Mouse (Mus musculus) spleen, postnatal 36 days (tissue): ENCODE data around the gene Syngr1.
A peak's percentile ranks its signal among the peaks of the same experiment; 100 is the strongest.

Experiments
- DNase-seq, 2 experiments: peaks; one replicate each; pipeline ENCODE4 v3.0.0; 2022; ENCODE audit warnings: low spot score in 2 of 2, mixed read lengths in 1 of 2

Syngr1 gene

GRCm38 (mm10) chr15:80090155-80090554, 979 bp upstream of the Syngr1 start:
- no peak for DNase-seq

- no peak for DNase-seq
Measured at GRCm38 (mm10) chr15:80090741-80091120, 403 bp upstream of the Syngr1 start.

GRCm38 (mm10) chr15:80092041-80092441, 907 bp downstream of the Syngr1 start:
- no peak for DNase-seq

GRCm38 (mm10) chr15:80092599-80092998, 1.5 kb downstream of the Syngr1 start:
- DNase-seq, result no peak

- no peak for DNase-seq
Measured at GRCm38 (mm10) chr15:80094201-80094600, 3.1 kb downstream of the Syngr1 start.

GRCm38 (mm10) chr15:80095596-80095995, 4.5 kb downstream of the Syngr1 start:
- no peak for DNase-seq

- DNase-seq, result no peak
Measured at GRCm38 (mm10) chr15:80096406-80096805, 5.3 kb downstream of the Syngr1 start.

GRCm38 (mm10) chr15:80096946-80097881, 6.1 kb downstream of the Syngr1 start:
- DNase-seq, result peak; percentile 43 to 69

- DNase-seq, result peak; percentile 49 to 65
Measured at GRCm38 (mm10) chr15:80097999-80098461, 6.9 kb downstream of the Syngr1 start.

GRCm38 (mm10) chr15:80098809-80099208, 7.7 kb downstream of the Syngr1 start:
- no peak for DNase-seq

GRCm38 (mm10) chr15:80099477-80099876, 8.3 kb downstream of the Syngr1 start:
- no peak for DNase-seq

- no peak for DNase-seq
Measured at GRCm38 (mm10) chr15:80100196-80100595, 9.1 kb downstream of the Syngr1 start.

GRCm38 (mm10) chr15:80100871-80101270, 9.7 kb downstream of the Syngr1 start:
- no peak for DNase-seq

GRCm38 (mm10) chr15:80101503-80101902, 10.4 kb downstream of the Syngr1 start:
- no peak for DNase-seq

- DNase-seq, result no peak
Measured at GRCm38 (mm10) chr15:80102495-80102894, 11.4 kb downstream of the Syngr1 start.

GRCm38 (mm10) chr15:80105490-80106410, 14.6 kb downstream of the Syngr1 start:
- DNase-seq, result no peak

- DNase-seq, result no peak
Measured at GRCm38 (mm10) chr15:80107143-80107542, 16.0 kb downstream of the Syngr1 start.

- DNase-seq, result no peak
Measured at GRCm38 (mm10) chr15:80107575-80107974, 16.4 kb downstream of the Syngr1 start.

GRCm38 (mm10) chr15:80111436-80111835, 20.3 kb downstream of the Syngr1 start:
- DNase-seq, result no peak

GRCm38 (mm10) chr15:80112499-80112898, 21.4 kb downstream of the Syngr1 start:
- no peak for DNase-seq

GRCm38 (mm10) chr15:80114414-80114813, 23.3 kb downstream of the Syngr1 start:
- DNase-seq, result no peak

GRCm38 (mm10) chr15:80115256-80115655, 24.1 kb downstream of the Syngr1 start:
- DNase-seq, result no peak
